Mouse (Mus musculus): ENCODE measurements around the gene Itpr1. TPM values are rescaled to one million over a fixed set of nuclear protein-coding genes. Genes with fewer than 3 reads are reported as not detected.

The Itpr1 gene
- total and polyA plus RNA-seq, 3 experiments = 9.3 to 25.7 (median 19.0) TPM

GRCm38 (mm10) chr6:108282131-108282530 is 69.2 kb downstream of the Itpr1 start:
- Histone ChIP-seq H3K4me3 (ENCODE audit: low read depth, low read length) (no peak overlapping the region), H3K9me3 (replicated peaks) (no peaks in the 10 kb centered on the region), H3K36me3 (replicated peaks) (peaks cover 3% of the 10 kb centered on the region), H3K4me1 (ENCODE audit: insufficient read depth, low read depth, low read length) (no peaks in the 10 kb centered on the region; the same call in 1 of the 2 replicates), H3K27me3 (ENCODE audit: insufficient read depth, low read length) (no peaks in the 10 kb centered on the region)
- TF ChIP-seq GATA2 (IDR thresholded peaks at IDR 0.05; ENCODE audit: borderline replicate concordance, low read depth, low read length) = no peak
- TF ChIP-seq TAL1 (conservative IDR thresholded peaks at IDR 0.05; ENCODE audit: low read depth, low read length) = no peak
- no peak for TF ChIP-seq GATA1 (IDR thresholded peaks at IDR 0.05; ENCODE audit: borderline replicate concordance, low read length)
- no peak for TF ChIP-seq CTCF (IDR thresholded peaks at IDR 0.05; ENCODE audit: low read depth, low read length)
- TF ChIP-seq POLR2AphosphoS5 (IDR thresholded peaks at IDR 0.05; ENCODE audit: insufficient replicate concordance, low read depth, low read length) = no peak
- DNase-seq (ENCODE audit: low spot score) (no peak), ATAC-seq (ENCODE audit: extremely low read depth, insufficient number of reproducible peaks, low FRiP score, poor library complexity, severe bottlenecking) (no peak)

DNA sequence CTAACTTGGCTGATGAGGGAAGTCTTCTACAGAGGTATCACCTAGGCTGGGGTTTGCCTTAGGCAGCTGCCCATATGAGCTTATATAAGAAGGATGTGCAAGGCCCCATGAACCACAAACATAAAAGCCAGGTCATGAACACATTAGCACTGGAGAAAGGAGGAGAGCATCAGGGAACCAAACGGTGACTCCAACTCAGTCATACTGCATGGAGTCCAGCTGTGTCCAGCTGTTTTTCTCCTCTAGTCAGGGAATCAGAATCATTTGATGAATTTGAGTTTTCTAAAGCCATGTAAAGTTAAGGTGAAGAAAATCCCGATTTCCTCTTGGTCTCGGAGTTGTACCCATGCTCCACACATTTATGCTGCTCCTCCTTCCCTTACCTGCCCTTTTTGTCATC is 69.7 kb downstream of the Itpr1 start:
- Histone ChIP-seq H3K36me3 (replicated peaks) (peaks cover 4% of the 10 kb centered on the region), H3K4me1 (ENCODE audit: insufficient read depth, low read depth, low read length) (no peaks in the 10 kb centered on the region; the same call in 1 of the 2 replicates), H3K9me3 (replicated peaks) (no peaks in the 10 kb centered on the region), H3K27me3 (ENCODE audit: insufficient read depth, low read length) (no peaks in the 10 kb centered on the region), H3K4me3 (ENCODE audit: low read depth, low read length) (no peak overlapping the region)
- DNase-seq (ENCODE audit: low spot score) (no peak), ATAC-seq (ENCODE audit: extremely low read depth, insufficient number of reproducible peaks, low FRiP score, poor library complexity, severe bottlenecking) (no peak)
- TF ChIP-seq TAL1 (conservative IDR thresholded peaks at IDR 0.05; ENCODE audit: low read depth, low read length) (no peak), POLR2AphosphoS5 (IDR thresholded peaks at IDR 0.05; ENCODE audit: insufficient replicate concordance, low read depth, low read length) (no peak), GATA1 (IDR thresholded peaks at IDR 0.05; ENCODE audit: borderline replicate concordance, low read length) (no peak), CTCF (IDR thresholded peaks at IDR 0.05; ENCODE audit: low read depth, low read length) (no peak), GATA2 (IDR thresholded peaks at IDR 0.05; ENCODE audit: borderline replicate concordance, low read depth, low read length) (no peak)

DNA sequence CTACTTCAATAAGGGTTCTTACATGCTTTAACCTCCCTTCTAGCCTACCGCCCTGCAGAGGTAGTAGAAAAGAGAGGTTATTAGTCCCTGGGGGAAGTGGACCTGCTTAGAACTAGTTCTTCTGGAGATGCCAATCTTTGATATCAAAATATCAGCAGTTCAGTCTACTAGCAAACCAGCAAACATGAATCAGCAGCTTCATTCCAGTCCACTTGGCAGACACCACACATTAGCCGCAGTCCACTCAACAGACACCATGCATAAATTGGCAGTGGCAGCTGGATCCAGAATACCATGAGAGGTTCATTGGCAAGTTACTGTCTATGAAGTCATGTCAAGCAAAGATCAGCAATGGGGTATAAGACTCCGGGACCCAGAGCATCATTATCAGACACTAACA is 71.8 kb downstream of the Itpr1 start:
- Histone ChIP-seq H3K9me3 (replicated peaks) (no peaks in the 10 kb centered on the region), H3K36me3 (replicated peaks) (peaks cover 9% of the 10 kb centered on the region), H3K4me1 (ENCODE audit: insufficient read depth, low read depth, low read length) (no peaks in the 10 kb centered on the region; the same call in 1 of the 2 replicates), H3K27me3 (ENCODE audit: insufficient read depth, low read length) (no peaks in the 10 kb centered on the region), H3K4me3 (ENCODE audit: low read depth, low read length) (no peak overlapping the region)
- no peak for DNase-seq (ENCODE audit: low spot score)
- no peak for TF ChIP-seq POLR2AphosphoS5 (IDR thresholded peaks at IDR 0.05; ENCODE audit: insufficient replicate concordance, low read depth, low read length)
- TF ChIP-seq CTCF (IDR thresholded peaks at IDR 0.05; ENCODE audit: low read depth, low read length) = no peak
- no peak for TF ChIP-seq TAL1 (conservative IDR thresholded peaks at IDR 0.05; ENCODE audit: low read depth, low read length)
- TF ChIP-seq GATA1 (IDR thresholded peaks at IDR 0.05; ENCODE audit: borderline replicate concordance, low read length) = no peak
- no peak for TF ChIP-seq GATA2 (IDR thresholded peaks at IDR 0.05; ENCODE audit: borderline replicate concordance, low read depth, low read length)
- 0 out of 2 replicates have a peak, but pooled peaks have one; percentile 22 for ATAC-seq (ENCODE audit: extremely low read depth, insufficient number of reproducible peaks, low FRiP score, poor library complexity, severe bottlenecking)

DNA sequence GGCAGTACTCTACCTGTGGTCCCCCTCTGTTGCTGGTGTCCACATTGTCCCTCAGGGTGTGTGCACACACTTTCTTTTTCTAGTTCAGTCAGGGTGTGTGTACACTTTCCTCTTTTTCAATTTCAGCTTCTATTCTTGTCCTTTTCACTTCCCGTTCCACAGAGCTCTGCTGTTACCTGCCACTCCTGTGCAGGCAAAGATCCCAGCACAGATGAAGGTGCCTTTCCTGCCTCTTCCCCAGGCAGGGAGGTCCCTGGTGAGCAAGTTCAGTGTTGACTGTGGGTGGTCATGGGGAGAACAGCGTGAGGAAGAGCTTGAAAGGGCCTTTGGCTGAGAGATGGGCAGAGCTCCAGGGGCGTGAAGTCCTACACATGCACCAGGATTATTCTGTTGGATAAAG is 76.1 kb downstream of the Itpr1 start:
- Histone ChIP-seq H3K9me3 (replicated peaks) (no peaks in the 10 kb centered on the region), H3K4me1 (ENCODE audit: insufficient read depth, low read depth, low read length) (no peaks in the 10 kb centered on the region; the same call in 1 of the 2 replicates), H3K36me3 (replicated peaks) (peaks cover 11% of the 10 kb centered on the region), H3K4me3 (ENCODE audit: low read depth, low read length) (no peak overlapping the region), H3K27me3 (ENCODE audit: insufficient read depth, low read length) (no peaks in the 10 kb centered on the region)
- ATAC-seq (ENCODE audit: extremely low read depth, insufficient number of reproducible peaks, low FRiP score, poor library complexity, severe bottlenecking) (no peak), DNase-seq (ENCODE audit: low spot score) (no peak)
- TF ChIP-seq TAL1 (conservative IDR thresholded peaks at IDR 0.05; ENCODE audit: low read depth, low read length) (no peak), CTCF (IDR thresholded peaks at IDR 0.05; ENCODE audit: low read depth, low read length) (no peak), GATA2 (IDR thresholded peaks at IDR 0.05; ENCODE audit: borderline replicate concordance, low read depth, low read length) (no peak), GATA1 (IDR thresholded peaks at IDR 0.05; ENCODE audit: borderline replicate concordance, low read length) (no peak), POLR2AphosphoS5 (IDR thresholded peaks at IDR 0.05; ENCODE audit: insufficient replicate concordance, low read depth, low read length) (no peak)

- no peaks in the 10 kb centered on the region for H3K27me3 ChIP-seq (ENCODE audit: insufficient read depth, low read length)
- no peaks in the 10 kb centered on the region for H3K4me1 ChIP-seq (ENCODE audit: insufficient read depth, low read depth, low read length)
- H3K36me3 ChIP-seq (replicated peaks) = peaks cover 11% of the 10 kb centered on the region
- DNase-seq (ENCODE audit: low spot score) (no peak), ATAC-seq (ENCODE audit: extremely low read depth, insufficient number of reproducible peaks, low FRiP score, poor library complexity, severe bottlenecking) (no peak)
- no peak overlapping the region for H3K4me3 ChIP-seq (ENCODE audit: low read depth, low read length)
- TF ChIP-seq CTCF (IDR thresholded peaks at IDR 0.05; ENCODE audit: low read depth, low read length) = no peak
- TF ChIP-seq GATA1 (IDR thresholded peaks at IDR 0.05; ENCODE audit: borderline replicate concordance, low read length) = no peak
- no peak for TF ChIP-seq GATA2 (IDR thresholded peaks at IDR 0.05; ENCODE audit: borderline replicate concordance, low read depth, low read length)
- TF ChIP-seq POLR2AphosphoS5 (IDR thresholded peaks at IDR 0.05; ENCODE audit: insufficient replicate concordance, low read depth, low read length) = no peak
- no peak for TF ChIP-seq TAL1 (conservative IDR thresholded peaks at IDR 0.05; ENCODE audit: low read depth, low read length)
- no peaks in the 10 kb centered on the region for H3K9me3 ChIP-seq (replicated peaks)
Observed at GRCm38 (mm10) chr6:108290978-108291377, 78.1 kb downstream of the Itpr1 start.

DNA sequence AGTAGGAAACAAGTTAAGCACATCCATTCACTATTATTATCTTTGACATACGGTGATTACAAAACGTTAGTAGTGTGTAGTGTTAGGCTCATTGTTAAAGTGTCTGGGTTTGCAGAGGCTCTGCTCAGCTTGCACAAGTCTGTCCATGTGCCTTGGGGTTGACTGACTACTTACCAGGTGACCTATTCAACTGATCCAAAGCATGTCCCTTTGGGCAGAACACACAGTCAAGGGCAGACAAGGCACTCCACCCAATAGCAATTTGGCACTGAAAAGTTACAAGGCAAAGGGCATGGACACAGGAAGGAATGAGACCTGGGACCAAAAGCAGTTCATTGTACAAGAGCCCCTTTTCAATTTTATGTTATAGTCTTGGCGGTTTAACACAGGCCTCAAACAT is 78.7 kb downstream of the Itpr1 start:
- no peaks in the 10 kb centered on the region for H3K9me3 ChIP-seq (replicated peaks)
- DNase-seq (ENCODE audit: low spot score) (no peak), ATAC-seq (ENCODE audit: extremely low read depth, insufficient number of reproducible peaks, low FRiP score, poor library complexity, severe bottlenecking) (no peak)
- peaks cover 9% of the 10 kb centered on the region for H3K36me3 ChIP-seq (replicated peaks)
- H3K27me3 ChIP-seq (ENCODE audit: insufficient read depth, low read length) = no peaks in the 10 kb centered on the region
- no peak overlapping the region for H3K4me3 ChIP-seq (ENCODE audit: low read depth, low read length)
- H3K4me1 ChIP-seq (ENCODE audit: insufficient read depth, low read depth, low read length) = no peaks in the 10 kb centered on the region
- TF ChIP-seq TAL1 (conservative IDR thresholded peaks at IDR 0.05; ENCODE audit: low read depth, low read length) (no peak), POLR2AphosphoS5 (IDR thresholded peaks at IDR 0.05; ENCODE audit: insufficient replicate concordance, low read depth, low read length) (no peak), GATA1 (IDR thresholded peaks at IDR 0.05; ENCODE audit: borderline replicate concordance, low read length) (no peak), GATA2 (IDR thresholded peaks at IDR 0.05; ENCODE audit: borderline replicate concordance, low read depth, low read length) (no peak), CTCF (IDR thresholded peaks at IDR 0.05; ENCODE audit: low read depth, low read length) (no peak)
